Mouse (Mus musculus) 3134 (cell line): Measurements from ENCODE around the gene Ppip5k2.

Experiments used
- DNase-seq: peaks from one replicate; pipeline ENCODE4 v3.0.0-alpha.2; 2011; ENCODE audit warnings: low spot score; ENCODE audit not compliant: insufficient read length; ENCODE audit errors: extremely low read depth

Gene Ppip5k2

GRCm38 (mm10) chr1:97662324-97662723, 107.9 kb downstream of the Ppip5k2 start:
- peak; percentile 15 for DNase-seq

DNA sequence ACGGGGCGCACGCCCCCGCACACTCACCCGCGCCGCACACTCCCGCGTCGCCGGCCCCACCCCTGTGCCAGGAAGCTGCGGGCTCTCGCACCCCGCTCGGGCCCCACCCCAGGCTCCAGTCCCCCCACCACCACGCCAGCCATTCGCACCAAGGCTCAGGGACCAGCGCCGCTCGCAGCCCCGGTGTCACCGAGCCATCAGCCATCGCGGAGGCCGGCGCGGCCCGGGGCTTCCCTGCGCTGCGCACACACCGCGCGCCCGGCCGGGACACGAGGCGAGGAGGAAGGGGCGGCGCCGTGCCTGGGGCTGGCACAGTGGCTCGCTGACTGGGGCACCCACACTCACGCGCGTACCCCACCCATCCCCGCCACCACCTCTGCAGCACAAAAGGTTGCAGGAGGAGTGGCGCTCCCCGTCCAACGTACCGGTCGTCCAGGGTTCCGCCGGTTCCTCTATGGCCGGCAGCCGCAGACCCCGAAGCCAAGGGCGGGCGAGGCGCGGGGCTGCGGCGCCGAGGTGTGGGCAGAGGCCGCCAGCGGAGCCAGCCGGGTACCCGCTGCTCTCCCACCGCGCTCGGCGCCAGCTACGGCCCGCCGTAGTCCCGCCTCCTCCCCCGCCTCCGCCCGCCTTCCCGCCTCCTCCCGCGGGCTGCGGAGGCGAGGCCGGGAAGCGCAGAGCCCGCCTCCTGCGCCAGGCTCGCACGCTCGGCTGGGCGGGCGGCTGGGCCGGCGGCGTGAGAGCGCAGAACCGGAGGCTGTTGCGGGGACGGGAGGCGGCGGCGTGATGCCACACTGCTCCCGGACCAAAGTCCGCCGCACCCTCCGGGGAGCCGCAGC, 108.6 kb downstream of the Ppip5k2 start, which contains the start of gene D1Ertd622e:
Gene D1Ertd622e (minus strand): TSS at position 669 of the 836 bp plus-strand sequence.
- DNase-seq: peak; percentile 89

- peak; percentile 82 for DNase-seq
These were observed 109.4 kb downstream of the Ppip5k2 start for GRCm38 (mm10) chr1:97660687-97661405.

GRCm38 (mm10) chr1:97659405-97659804, 110.8 kb downstream of the Ppip5k2 start:
- no peak for DNase-seq

DNA sequence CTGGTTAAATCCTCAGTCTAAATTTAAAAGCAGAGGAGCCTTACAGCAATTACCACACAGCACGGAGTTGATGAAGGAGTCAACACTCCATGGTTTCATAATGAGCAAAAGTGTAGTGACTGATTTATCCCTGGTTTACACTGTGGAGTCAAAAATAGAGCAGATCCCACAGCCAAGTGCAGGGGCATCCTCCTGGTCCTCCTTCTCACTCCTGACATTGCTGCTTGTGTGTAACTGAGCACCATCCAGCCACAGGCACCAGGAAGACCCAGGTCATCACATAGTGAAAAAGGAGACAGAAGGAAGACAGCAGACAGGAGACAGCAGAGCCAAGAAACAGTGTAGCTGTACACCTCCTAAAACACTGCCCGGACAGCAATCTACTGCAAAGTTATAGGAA, 112.4 kb downstream of the Ppip5k2 start:
- DNase-seq: no peak

GRCm38 (mm10) chr1:97657201-97657600, 113.0 kb downstream of the Ppip5k2 start:
- DNase-seq: peak; percentile 15
